Mouse (Mus musculus): ENCODE results near the gene Gm10778.
"Not testable (repeated sequence)": the region's sequence is repeated elsewhere in the genome, so short reads cannot be mapped to it uniquely, and the experiment has no call there.

Gene Gm10778

GRCm38 (mm10) chr10:81704531-81705301 is 55.9 kb downstream of the Gm10778 start, which contains the start of gene Zfp433:
Gene Zfp433, plus strand, starts transcription at chr10:81704825.
- in situ Hi-C loops (cut with MboI; ENCODE audit: unreplicated experiment in 2 of 2), result not testable (repeated sequence)
